Mouse (Mus musculus): ENCODE results near the gene Retn. TPM values are rescaled to one million over a fixed set of nuclear protein-coding genes. Genes with fewer than 3 reads are reported as not detected.

Gene Retn
- total and polyA plus RNA-seq, 2 experiments from 2014 or later, result not detected

DNA sequence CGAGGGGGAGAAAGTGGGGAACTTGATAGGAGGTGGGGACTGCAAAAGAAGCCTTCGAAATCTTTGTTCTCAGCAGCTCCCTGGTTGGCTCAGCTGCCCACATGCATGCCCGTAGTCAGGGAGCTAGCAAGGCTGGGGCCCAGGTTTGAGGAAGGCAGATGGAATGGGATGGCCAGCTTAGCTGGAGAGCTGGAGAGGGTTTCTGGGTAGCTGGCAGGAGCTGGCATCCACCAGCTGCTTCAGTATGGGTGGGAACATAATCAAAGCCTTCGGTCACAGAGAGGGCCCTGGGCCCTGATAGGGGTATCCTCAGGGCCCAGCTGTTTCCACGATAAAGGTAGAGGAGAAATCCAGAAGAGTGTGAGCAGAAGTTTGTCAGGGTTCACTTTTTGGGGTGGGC, 26.9 kb downstream of the Retn start:
- H3K4me2 ChIP-seq (ENCODE audit: low read depth, low read length), result no peak overlapping the region
- H3K4me1 ChIP-seq (ENCODE audit: control insufficient read depth, insufficient read depth), result 0 out of 2 replicates have a peak, but pooled peaks cover 6% of the 10 kb centered on the region
- ATAC-seq (ENCODE audit: insufficient read depth, low read depth), result no peak
- no peaks in the 10 kb centered on the region for H3K9me3 ChIP-seq (replicated peaks; ENCODE audit: control insufficient read depth, low read length)
- 89% methylated on average over 5 of the region's 5 CpGs for WGBS
- no peak for DNase-seq (ENCODE audit: low spot score)
- no peak overlapping the region for H3K4me3 ChIP-seq (ENCODE audit: low read depth, low read length)
- H3K27ac ChIP-seq (ENCODE audit: low read depth), result no peak overlapping the region
- TF ChIP-seq CTCF (IDR thresholded peaks at IDR 0.05; ENCODE audit: low read depth), result no peak
- no peak for TF ChIP-seq EP300 (IDR thresholded peaks at IDR 0.05; ENCODE audit: low read depth)
- no peak overlapping the region for H3K9ac ChIP-seq (replicated peaks; ENCODE audit: low read depth, low read length)
- H3K36me3 ChIP-seq (replicated peaks; ENCODE audit: control insufficient read depth, insufficient read depth, low read length), result peaks cover 26% of the 10 kb centered on the region
- H3K27me3 ChIP-seq (ENCODE audit: control insufficient read depth, insufficient read depth, low read length), result no peaks in the 10 kb centered on the region

DNA sequence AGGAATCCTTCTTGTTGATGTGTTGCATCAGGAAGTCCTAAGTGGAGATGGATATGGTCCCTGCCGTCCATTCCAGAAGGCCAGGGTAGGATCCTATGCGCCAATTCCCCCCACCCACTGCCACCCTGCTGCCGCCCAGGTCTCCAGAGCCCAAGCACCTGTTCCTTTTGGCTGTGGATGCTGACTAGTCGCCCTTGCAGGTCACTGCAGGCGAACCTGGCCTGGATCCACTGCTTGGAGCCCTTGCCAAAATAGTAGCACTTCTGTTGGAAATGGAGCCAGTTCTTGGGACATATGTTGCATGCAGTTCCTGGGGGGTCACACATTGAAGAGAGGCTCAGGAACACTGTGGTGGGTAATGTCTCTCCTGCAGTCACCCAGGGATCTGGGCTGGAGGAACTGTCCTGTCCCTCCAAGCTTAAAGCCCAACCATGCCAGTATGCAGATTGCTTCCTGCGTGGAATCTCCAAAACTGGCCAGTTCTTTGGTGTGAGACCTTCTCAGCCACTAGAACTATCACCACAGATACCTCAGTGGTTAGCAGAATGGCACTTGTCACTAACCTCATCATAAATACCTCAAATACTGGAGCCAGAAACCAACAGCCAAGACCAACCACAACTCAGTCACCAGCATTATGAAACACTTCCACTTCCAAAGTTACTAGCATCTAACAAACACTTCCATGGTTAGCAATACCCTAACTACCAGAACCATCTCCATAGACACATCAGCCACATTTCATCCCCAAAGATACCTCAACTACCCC, 28.0 kb downstream of the Retn start:
- no peak overlapping the region for H3K27ac ChIP-seq (ENCODE audit: low read depth)
- DNase-seq (ENCODE audit: low spot score), result no peak
- TF ChIP-seq EP300 (IDR thresholded peaks at IDR 0.05; ENCODE audit: low read depth) (no peak), CTCF (IDR thresholded peaks at IDR 0.05; ENCODE audit: low read depth) (no peak)
- no peaks in the 10 kb centered on the region for H3K4me1 ChIP-seq (ENCODE audit: control insufficient read depth, insufficient read depth)
- no peak overlapping the region for H3K9ac ChIP-seq (replicated peaks; ENCODE audit: low read depth, low read length)
- no peaks in the 10 kb centered on the region for H3K9me3 ChIP-seq (replicated peaks; ENCODE audit: control insufficient read depth, low read length)
- no peak for ATAC-seq (ENCODE audit: insufficient read depth, low read depth)
- H3K27me3 ChIP-seq (ENCODE audit: control insufficient read depth, insufficient read depth, low read length), result no peaks in the 10 kb centered on the region
- peaks cover 26% of the 10 kb centered on the region for H3K36me3 ChIP-seq (replicated peaks; ENCODE audit: control insufficient read depth, insufficient read depth, low read length)
- H3K4me3 ChIP-seq (ENCODE audit: low read depth, low read length), result no peak overlapping the region
- 68% methylated on average over 6 of the region's 6 CpGs for WGBS
- H3K4me2 ChIP-seq (ENCODE audit: low read depth, low read length), result no peak overlapping the region

DNA sequence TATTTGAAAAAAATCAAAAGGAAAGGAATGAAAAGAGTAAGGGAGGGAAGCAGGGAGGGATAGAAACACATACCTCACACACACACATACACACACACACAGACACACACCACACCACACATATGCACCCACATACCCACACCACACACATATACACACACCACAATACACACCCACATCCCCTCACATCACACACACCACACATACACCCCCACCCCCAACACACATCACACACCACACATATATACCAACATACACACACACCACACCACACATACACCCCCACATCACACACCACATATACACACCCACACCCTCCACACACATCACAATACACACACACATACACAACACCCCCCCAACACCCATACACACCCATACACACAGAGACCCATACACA, 29.0 kb downstream of the Retn start:
- Histone ChIP-seq H3K27me3 (ENCODE audit: control insufficient read depth, insufficient read depth, low read length) (no peaks in the 10 kb centered on the region), H3K9me3 (replicated peaks; ENCODE audit: control insufficient read depth, low read length) (no peaks in the 10 kb centered on the region), H3K36me3 (replicated peaks; ENCODE audit: control insufficient read depth, insufficient read depth, low read length) (peaks cover 20% of the 10 kb centered on the region), H3K4me1 (ENCODE audit: control insufficient read depth, insufficient read depth) (no peaks in the 10 kb centered on the region), H3K4me2 (ENCODE audit: low read depth, low read length) (no peak overlapping the region), H3K9ac (replicated peaks; ENCODE audit: low read depth, low read length) (no peak overlapping the region), H3K4me3 (ENCODE audit: low read depth, low read length) (no peak overlapping the region), H3K27ac (ENCODE audit: low read depth) (no peak overlapping the region)
- ATAC-seq (ENCODE audit: insufficient read depth, low read depth), result no peak
- DNase-seq (ENCODE audit: low spot score), result no peak
- TF ChIP-seq EP300 (IDR thresholded peaks at IDR 0.05; ENCODE audit: low read depth) (no peak), CTCF (IDR thresholded peaks at IDR 0.05; ENCODE audit: low read depth) (no peak)

DNA sequence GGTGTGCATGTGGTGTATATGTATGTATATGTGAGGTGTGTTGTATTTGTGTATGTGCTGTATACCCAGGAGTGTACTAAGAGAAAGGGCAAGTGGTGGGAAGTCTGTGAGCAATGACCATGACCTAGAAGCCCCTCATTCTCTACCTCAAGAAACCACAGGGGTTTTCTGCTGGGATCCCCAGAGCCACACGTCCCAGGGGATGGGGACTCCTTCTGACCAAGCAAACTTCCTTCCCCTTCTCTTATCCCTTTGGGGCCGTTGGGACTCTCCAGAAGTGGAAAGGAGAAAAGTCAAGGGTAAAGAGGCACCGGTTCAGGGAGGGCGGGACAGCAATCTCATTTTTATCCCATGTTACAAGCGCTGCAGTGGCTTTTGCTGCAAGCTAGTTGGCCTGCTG, 29.9 kb downstream of the Retn start:
- Histone ChIP-seq H3K9me3 (replicated peaks; ENCODE audit: control insufficient read depth, low read length) (no peaks in the 10 kb centered on the region), H3K4me2 (ENCODE audit: low read depth, low read length) (no peak overlapping the region), H3K9ac (replicated peaks; ENCODE audit: low read depth, low read length) (no peak overlapping the region), H3K4me1 (ENCODE audit: control insufficient read depth, insufficient read depth) (no peaks in the 10 kb centered on the region), H3K27me3 (ENCODE audit: control insufficient read depth, insufficient read depth, low read length) (no peaks in the 10 kb centered on the region), H3K4me3 (ENCODE audit: low read depth, low read length) (no peak overlapping the region), H3K27ac (ENCODE audit: low read depth) (no peak overlapping the region), H3K36me3 (replicated peaks; ENCODE audit: control insufficient read depth, insufficient read depth, low read length) (peaks cover 12% of the 10 kb centered on the region)
- ATAC-seq (ENCODE audit: insufficient read depth, low read depth) (no peak), DNase-seq (ENCODE audit: low spot score) (no peak)
- WGBS, result 59% methylated on average over 5 of the region's 5 CpGs
- TF ChIP-seq CTCF (IDR thresholded peaks at IDR 0.05; ENCODE audit: low read depth) (no peak), EP300 (IDR thresholded peaks at IDR 0.05; ENCODE audit: low read depth) (no peak)

DNA sequence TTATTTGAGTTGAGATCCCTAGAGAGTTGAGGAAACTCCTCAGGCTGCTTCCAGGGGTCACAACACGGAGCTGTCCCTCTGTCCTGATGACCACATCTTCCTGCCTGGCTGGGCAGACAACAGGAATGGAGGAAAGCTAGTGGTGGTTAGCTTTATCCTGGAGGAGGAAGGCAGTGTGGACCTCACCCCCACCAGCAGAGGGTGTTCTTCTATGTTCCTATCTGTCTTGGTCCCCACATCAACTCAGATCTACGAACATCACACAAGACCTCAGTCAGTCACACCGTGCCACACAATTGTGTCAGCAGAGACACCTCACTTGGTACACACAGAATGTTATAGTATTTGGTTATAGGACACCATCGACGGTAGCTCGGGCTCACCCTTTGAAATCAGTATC, 32.0 kb downstream of the Retn start:
- H3K9ac ChIP-seq (replicated peaks; ENCODE audit: low read depth, low read length), result no peak overlapping the region
- no peak for TF ChIP-seq EP300 (IDR thresholded peaks at IDR 0.05; ENCODE audit: low read depth)
- no peak for TF ChIP-seq CTCF (IDR thresholded peaks at IDR 0.05; ENCODE audit: low read depth)
- H3K4me3 ChIP-seq (ENCODE audit: low read depth, low read length), result no peak overlapping the region
- no peak for ATAC-seq (ENCODE audit: insufficient read depth, low read depth)
- no peaks in the 10 kb centered on the region for H3K27me3 ChIP-seq (ENCODE audit: control insufficient read depth, insufficient read depth, low read length)
- no peaks in the 10 kb centered on the region for H3K36me3 ChIP-seq (replicated peaks; ENCODE audit: control insufficient read depth, insufficient read depth, low read length)
- no peak overlapping the region for H3K4me2 ChIP-seq (ENCODE audit: low read depth, low read length)
- DNase-seq (ENCODE audit: low spot score), result no peak
- no peak overlapping the region for H3K27ac ChIP-seq (ENCODE audit: low read depth)
- WGBS, result 72% methylated on average over 6 of the region's 6 CpGs
- no peaks in the 10 kb centered on the region for H3K4me1 ChIP-seq (ENCODE audit: control insufficient read depth, insufficient read depth)
- H3K9me3 ChIP-seq (replicated peaks; ENCODE audit: control insufficient read depth, low read length), result no peaks in the 10 kb centered on the region

DNA sequence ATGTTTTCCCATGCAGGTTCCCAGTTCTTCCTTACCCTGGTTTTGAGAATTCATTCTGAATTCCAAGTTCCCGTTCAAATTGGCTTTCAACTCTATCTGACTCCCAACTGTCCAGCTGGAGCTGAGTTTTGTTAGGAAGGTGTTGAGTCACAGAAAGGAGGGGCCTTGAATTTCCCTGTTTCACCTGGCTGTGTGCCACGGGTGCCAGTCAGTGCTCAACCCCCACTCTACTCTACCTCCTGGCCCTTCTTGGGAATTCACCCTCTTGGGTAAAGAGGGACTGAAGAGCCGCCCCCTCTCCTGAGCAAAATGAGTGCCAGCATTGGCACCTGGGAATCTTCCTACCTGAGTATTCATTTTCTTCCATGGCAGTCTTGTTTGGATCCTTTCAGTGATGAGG, 35.2 kb downstream of the Retn start:
- no peak overlapping the region for H3K4me2 ChIP-seq (ENCODE audit: low read depth, low read length)
- no peak for TF ChIP-seq CTCF (IDR thresholded peaks at IDR 0.05; ENCODE audit: low read depth)
- no peak for TF ChIP-seq EP300 (IDR thresholded peaks at IDR 0.05; ENCODE audit: low read depth)
- no peaks in the 10 kb centered on the region for H3K36me3 ChIP-seq (replicated peaks; ENCODE audit: control insufficient read depth, insufficient read depth, low read length)
- ATAC-seq (ENCODE audit: insufficient read depth, low read depth) (no peak), DNase-seq (ENCODE audit: low spot score) (no peak)
- no peaks in the 10 kb centered on the region for H3K27me3 ChIP-seq (ENCODE audit: control insufficient read depth, insufficient read depth, low read length)
- H3K9ac ChIP-seq (replicated peaks; ENCODE audit: low read depth, low read length), result no peak overlapping the region
- H3K4me1 ChIP-seq (ENCODE audit: control insufficient read depth, insufficient read depth), result no peaks in the 10 kb centered on the region
- no peak overlapping the region for H3K27ac ChIP-seq (ENCODE audit: low read depth)
- no peaks in the 10 kb centered on the region for H3K9me3 ChIP-seq (replicated peaks; ENCODE audit: control insufficient read depth, low read length)
- WGBS, result 59% methylated on average over 3 of the region's 3 CpGs
- no peak overlapping the region for H3K4me3 ChIP-seq (ENCODE audit: low read depth, low read length)

Data from heart, postnatal 0 days (tissue).